Mouse (Mus musculus) ES-E14 (cell line): ENCODE results near the gene Mrps10. TPM values are rescaled to one million over a fixed set of nuclear protein-coding genes. Genes with fewer than 3 reads are reported as not detected.
A peak's percentile ranks its signal among the peaks of the same experiment; 100 is the strongest.

Experiments used
- DNase-seq: peaks from one replicate; pipeline ENCODE4 v3.0.0-alpha.2; 2013; ENCODE audit warnings: low read depth, low spot score
- H3K27ac ChIP-seq: 2 replicates; pipeline ENCODE4 v1.5.1; 2012; ENCODE audit warnings: low read depth, mild to moderate bottlenecking, low read length, moderate library complexity, mixed read lengths; ENCODE audit not compliant: poor library complexity, insufficient read depth, severe bottlenecking
- H3K36me3 ChIP-seq: 2 replicates; pipeline ENCODE4 v1.6.1; 2012; ENCODE audit warnings: mild to moderate bottlenecking, low read length, moderate library complexity, mixed read lengths; ENCODE audit not compliant: control insufficient read depth, poor library complexity, insufficient read depth, severe bottlenecking
- H3K4me1 ChIP-seq, 2 experiments: fragments of 150-350 bp in 1 of 2; sonication (generic) in 1 of 2; 2 replicates each; pipeline ENCODE4 v1.6.1; 2012; ENCODE audit warnings: low read length in 2 of 2, mild to moderate bottlenecking in 1 of 2, mixed read lengths in 1 of 2; ENCODE audit not compliant: control insufficient read depth in 2 of 2, insufficient read depth in 2 of 2, poor library complexity in 1 of 2
- H3K4me3 ChIP-seq, 2 experiments: fragments of 150-350 bp in 1 of 2; sonication (generic) in 1 of 2; 2 replicates each; pipeline ENCODE4 v1.5.1; 2012; ENCODE audit warnings: low read length in 2 of 2, low read depth in 1 of 2, mild to moderate bottlenecking in 1 of 2, mixed read lengths in 1 of 2; ENCODE audit not compliant: insufficient read depth in 1 of 2, poor library complexity in 1 of 2, severe bottlenecking in 1 of 2
- H3K9ac ChIP-seq: 2 replicates; pipeline ENCODE4 v1.6.1; 2012; ENCODE audit warnings: low read depth, mild to moderate bottlenecking, low read length, mixed read lengths; ENCODE audit not compliant: poor library complexity, insufficient read depth, severe bottlenecking
- H3K9me3 ChIP-seq: fragments of 150-350 bp; sonication (generic); 2 replicates; pipeline ENCODE4 v1.6.1; 2012; ENCODE audit warnings: low read depth, mild to moderate bottlenecking, low read length; ENCODE audit not compliant: control insufficient read depth, insufficient read depth
- CHD2 ChIP-seq: IDR thresholded peaks from 2 replicates; pipeline ENCODE4 v1.6.1; 2014; ENCODE audit warnings: mild to moderate bottlenecking, low read depth, low read length, inconsistent platforms
- HCFC1 ChIP-seq: IDR thresholded peaks from 2 replicates; pipeline ENCODE4 v1.6.1; 2012; ENCODE audit warnings: low read length, inconsistent platforms, borderline replicate concordance; ENCODE audit not compliant: insufficient read depth
- MAFK ChIP-seq: IDR thresholded peaks from 2 replicates; pipeline ENCODE4 v1.6.1; 2014; ENCODE audit warnings: mild to moderate bottlenecking, low read depth, low read length, inconsistent platforms; ENCODE audit not compliant: insufficient read depth
- ZC3H11A ChIP-seq: IDR thresholded peaks from 2 replicates; pipeline ENCODE4 v1.6.1; 2012; ENCODE audit warnings: low read depth, mild to moderate bottlenecking, inconsistent platforms, low read length, borderline replicate concordance
- ZNF384 ChIP-seq: IDR thresholded peaks from 2 replicates; pipeline ENCODE4 v1.6.1; 2012; ENCODE audit warnings: low read depth, low read length, inconsistent platforms
- in situ Hi-C, 2 experiments: fragments of 600-800 bp; cut with MboI; formaldehyde crosslinking; loops; one replicate each; pipeline ENCODE4 v1.15.1; 2025; ENCODE audit warnings: low sequenced_read_pairs in 2 of 2, inconsistent platforms in 1 of 2; ENCODE audit not compliant: unreplicated experiment in 2 of 2
- total RNA-seq: library from RNA; depleted of rRNA; stranded (reverse); fragments of 300-350 nt; gene quantifications from 2 replicates; pipeline ENCODE4 v1.2.3, GENCODE M21; 2012

Mrps10 gene
- total RNA-seq, 1 experiment: 65.1 TPM

DNA sequence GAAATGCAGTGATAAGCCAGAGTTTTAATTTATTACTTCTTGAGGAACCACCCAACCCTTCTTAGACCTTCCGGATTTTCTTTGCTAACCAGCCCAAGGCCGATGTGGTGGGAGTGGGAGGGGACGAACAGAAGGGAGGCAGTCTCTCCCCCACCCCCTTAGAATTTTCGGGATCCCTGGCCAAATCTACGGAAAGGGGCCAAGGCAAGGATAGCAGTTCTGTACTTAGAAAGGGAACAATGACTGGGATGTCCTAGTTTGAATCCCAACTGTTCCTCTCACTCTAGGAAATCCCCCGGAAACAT, 45.7 kb upstream of the Mrps10 start:
- no peak overlapping the region for H3K4me3 ChIP-seq
- no peak overlapping the region for H3K9ac ChIP-seq
- H3K4me1 ChIP-seq: peaks cover 0 to 3% of the 10 kb centered on the region in 2 experiments; a peak in 2 of 4 replicates
- in situ Hi-C loops: no loop called here
- no peak overlapping the region for H3K27ac ChIP-seq
- DNase-seq: no peak
- TF ChIP-seq CHD2 (no peak), ZNF384 (no peak), ZC3H11A (no peak), MAFK (no peak), HCFC1 (no peak)
- H3K36me3 ChIP-seq: peaks cover 13% of the 10 kb centered on the region; the same call in 1 of the 2 replicates
- H3K9me3 ChIP-seq: no peaks in the 10 kb centered on the region

DNA sequence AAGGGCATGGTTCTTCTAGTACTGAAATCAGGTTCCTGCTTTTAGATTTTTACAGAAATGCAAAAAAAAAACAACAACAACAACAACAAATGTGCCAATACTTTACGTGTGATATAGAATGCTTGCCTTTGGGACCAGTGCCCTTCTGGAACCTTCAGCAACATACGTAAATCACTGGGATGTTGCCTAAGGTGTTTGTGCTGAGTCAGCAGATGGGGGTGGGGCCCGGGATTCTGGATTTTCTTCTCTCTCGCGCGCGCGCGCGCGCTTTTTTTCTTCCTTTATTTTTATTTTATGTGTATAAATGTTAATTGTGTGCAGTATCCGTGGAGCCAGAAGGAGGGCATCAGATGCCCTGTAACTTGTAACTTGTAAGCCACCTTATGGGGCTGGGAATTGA, 41.1 kb upstream of the Mrps10 start:
- in situ Hi-C loops: no loop called here
- H3K9ac ChIP-seq: no peak overlapping the region
- DNase-seq: no peak
- peak; percentile 99 for TF ChIP-seq MAFK
- TF ChIP-seq ZNF384: no peak
- H3K4me3 ChIP-seq: no peak overlapping the region
- no peaks in the 10 kb centered on the region for H3K9me3 ChIP-seq
- H3K4me1 ChIP-seq: peaks cover 0 to 6% of the 10 kb centered on the region in 2 experiments; a peak in 1 of 4 replicates
- no peak overlapping the region for H3K27ac ChIP-seq
- H3K36me3 ChIP-seq: peaks cover 24% of the 10 kb centered on the region; the same call in 1 of the 2 replicates

DNA sequence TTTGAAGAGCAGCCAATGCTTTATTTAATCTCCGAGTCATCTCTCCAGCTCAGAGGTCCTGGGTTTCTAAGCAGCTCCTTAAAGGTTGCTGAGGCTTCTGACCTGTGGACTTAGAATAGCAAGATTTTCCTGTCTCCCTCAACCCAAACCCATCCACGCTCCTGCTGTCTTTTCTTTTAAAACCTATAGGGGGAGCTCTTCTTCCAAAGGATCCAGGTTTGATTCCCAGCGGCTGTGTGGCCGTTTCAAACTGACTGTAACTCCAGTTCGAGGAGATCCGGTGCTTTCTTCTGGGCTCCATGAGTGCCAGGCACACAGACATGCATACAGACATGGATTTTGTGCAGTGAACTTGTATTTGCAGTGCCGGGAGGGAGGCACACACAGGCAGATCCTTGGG, 40.7 kb upstream of the Mrps10 start:
- DNase-seq: peak; percentile 47
- in situ Hi-C loops: no loop called here
- Histone ChIP-seq H3K36me3 (peaks cover 24% of the 10 kb centered on the region; the same call in 1 of the 2 replicates), H3K9ac (no peak overlapping the region), H3K9me3 (no peaks in the 10 kb centered on the region), H3K4me3 (no peak overlapping the region), H3K27ac (no peak overlapping the region), H3K4me1 (peaks cover 0 to 6% of the 10 kb centered on the region in 2 experiments; a peak in 1 of 4 replicates)
- no peak for TF ChIP-seq HCFC1
- TF ChIP-seq CHD2: no peak
- TF ChIP-seq MAFK: no peak
- no peak for TF ChIP-seq ZC3H11A
- no peak for TF ChIP-seq ZNF384

DNA sequence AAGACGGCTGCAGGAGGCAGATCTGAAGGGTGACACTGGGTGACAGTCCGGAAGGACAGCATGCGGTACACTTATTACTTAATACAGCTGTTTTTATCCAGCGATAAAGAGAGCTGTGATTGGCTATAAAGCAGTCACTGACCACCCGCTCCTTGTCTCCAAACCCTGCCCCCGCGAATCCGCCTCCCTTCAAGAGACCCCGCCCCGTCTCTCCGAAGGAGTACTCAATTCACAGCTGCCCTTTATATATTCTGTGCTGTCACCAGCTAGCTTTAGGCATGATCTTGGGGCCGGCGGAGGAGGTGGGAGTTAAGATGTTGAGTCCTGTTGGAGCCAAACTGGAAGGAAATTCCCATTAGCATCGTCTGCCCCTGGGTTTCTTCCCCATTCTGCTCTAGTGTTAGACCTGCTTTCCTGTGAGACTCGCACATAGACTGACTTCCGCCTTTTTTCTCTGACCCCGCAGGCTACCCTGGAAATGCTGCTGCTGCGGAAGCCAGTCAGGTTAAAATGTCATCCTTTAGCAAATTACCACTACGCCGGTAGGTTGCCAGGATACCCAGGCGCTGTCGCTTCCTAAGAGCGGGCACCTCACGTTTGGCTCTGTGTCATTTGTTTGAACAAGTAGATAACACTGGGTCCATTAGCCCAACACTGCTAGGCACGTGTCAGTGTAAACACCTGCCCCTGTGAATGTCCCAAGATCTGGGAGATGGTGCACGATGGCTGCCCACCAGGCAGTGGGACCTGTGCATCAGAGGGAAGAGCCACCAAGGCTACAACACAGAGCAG, 39.9 kb upstream of the Mrps10 start:
- in situ Hi-C loops: no loop called here
- no peak overlapping the region for H3K4me3 ChIP-seq
- no peaks in the 10 kb centered on the region for H3K9me3 ChIP-seq
- H3K27ac ChIP-seq: no peak overlapping the region
- H3K36me3 ChIP-seq: peaks cover 21% of the 10 kb centered on the region; the same call in 1 of the 2 replicates
- TF ChIP-seq ZNF384 (no peak), MAFK (no peak), ZC3H11A (no peak), CHD2 (no peak), HCFC1 (no peak)
- peaks cover 0 to 6% of the 10 kb centered on the region in 2 experiments; a peak in 1 of 4 replicates for H3K4me1 ChIP-seq
- no peak for DNase-seq
- no peak overlapping the region for H3K9ac ChIP-seq
